10 mouse cellular contexts compared by ENCODE assay signal in genomic region chrX:152926991-152927390, GRCm38 (mm10).
DNase-seq lines count a peak whose midpoint lies in the region; ATAC-seq and TF ChIP-seq lines count a peak whose summit lies in the region.
"Had no signal": no experiment of that assay in that cellular context is flagged by ENCODE, and none has a peak within 500 bp of the region (broad histone marks: within the 10 kb centered on the region; RNA-seq: fewer than 3 reads in every experiment).

No protein-coding gene starts in this region.

- H3K36me3 ChIP-seq in lung, embryonic 14.5 days (ENCODE audit: insufficient read depth) = no peaks in the 10 kb centered on the region
- H3K36me3 ChIP-seq: G1E; liver, embryonic 13.5 days had no signal

- TF ChIP-seq POLR2A in cerebellum, adult 2 months (IDR thresholded peaks at IDR 0.05; ENCODE audit: borderline replicate concordance, insufficient read depth, low read length) = no peak
- TF ChIP-seq POLR2A in cortical plate, adult 2 months (IDR thresholded peaks at IDR 0.05; ENCODE audit: extremely low read depth, insufficient read depth, low read length) = no peak

- no peak for ATAC-seq in lung, embryonic 14.5 days (ENCODE audit: insufficient read depth)

- TF ChIP-seq CTCF in cerebellum, adult 2 months (IDR thresholded peaks at IDR 0.05; ENCODE audit: borderline replicate concordance, insufficient read depth, low read depth, low read length) = peak; percentile 69
- peak; percentile 67 for TF ChIP-seq CTCF in lung, embryonic 14.5 days (IDR thresholded peaks at IDR 0.05; ENCODE audit: low read depth)
- TF ChIP-seq CTCF in cortical plate, adult 2 months (IDR thresholded peaks at IDR 0.05; ENCODE audit: extremely low read depth, insufficient read depth, low read length) = peak; percentile 79

- H3K27ac ChIP-seq in cerebellum, adult 2 months (ENCODE audit: insufficient read depth, low read length) = no peak overlapping the region
- H3K27ac ChIP-seq in lung, embryonic 14.5 days (ENCODE audit: low read depth) = no peak overlapping the region
- H3K27ac ChIP-seq in cortical plate, adult 2 months (ENCODE audit: insufficient read depth, low read length) = no peak overlapping the region
- H3K27ac ChIP-seq: liver, embryonic 13.5 days had no signal

- H3K4me2 ChIP-seq in lung, embryonic 14.5 days = no peak overlapping the region
- H3K4me2 ChIP-seq: liver, embryonic 13.5 days had no signal

- WGBS in cerebellum, adult 2 months = 40% methylated on average over 3 of the region's 3 CpGs
- 49% methylated on average over 3 of the region's 3 CpGs for WGBS in lung, embryonic 14.5 days

- DNase-seq in cerebellum, adult 2 months = peak; percentile 1 to 12
- DNase-seq in cerebellum, adult 11-12 months = no peak
- peak; percentile 45 for DNase-seq in lung, embryonic 14.5 days
- DNase-seq in lung, adult 18-20 months = no peak
- peak; percentile 24 to 36 for DNase-seq in left cerebral cortex, adult 18-20 months (ENCODE audit: low spot score in 2 of 2)
- no peak for DNase-seq in spleen, postnatal 10 days (ENCODE audit: low spot score in 2 of 2)
- no peak for DNase-seq in thymus, postnatal 4 days
- DNase-seq: liver, embryonic 13.5 days had no signal

- H3K9ac ChIP-seq in lung, embryonic 14.5 days = no peak overlapping the region
- H3K9ac ChIP-seq: liver, embryonic 13.5 days had no signal

- no peaks in the 10 kb centered on the region for H3K4me1 ChIP-seq in cerebellum, adult 2 months (ENCODE audit: control insufficient read depth, insufficient read depth, low read length)
- H3K4me1 ChIP-seq in lung, embryonic 14.5 days (ENCODE audit: insufficient read depth) = no peaks in the 10 kb centered on the region
- no peaks in the 10 kb centered on the region for H3K4me1 ChIP-seq in cortical plate, adult 2 months (ENCODE audit: control insufficient read depth, insufficient read depth, low read length)
- H3K4me1 ChIP-seq: liver, embryonic 13.5 days had no signal

- H3K4me3 ChIP-seq in cerebellum, adult 2 months (replicated peaks; ENCODE audit: insufficient read depth, low read depth, low read length) = no peak overlapping the region
- H3K4me3 ChIP-seq in lung, embryonic 14.5 days (ENCODE audit: low read depth, low read length) = no peak overlapping the region
- no peak overlapping the region for H3K4me3 ChIP-seq in cortical plate, adult 2 months (ENCODE audit: insufficient read depth, low read length)
- H3K4me3 ChIP-seq: liver, embryonic 13.5 days had no signal

- no peaks in the 10 kb centered on the region for H3K9me3 ChIP-seq in lung, embryonic 14.5 days (ENCODE audit: low read depth, low read length)
- H3K9me3 ChIP-seq: G1E; liver, embryonic 13.5 days had no signal

- no peaks in the 10 kb centered on the region for H3K27me3 ChIP-seq in cerebellum, adult 2 months (ENCODE audit: control insufficient read depth, insufficient read depth, low read length)
- H3K27me3 ChIP-seq in lung, embryonic 14.5 days (ENCODE audit: insufficient read depth, low read length) = no peaks in the 10 kb centered on the region
- H3K27me3 ChIP-seq: liver, embryonic 13.5 days had no signal

Comparison
In these comparisons a context has a peak if more than half of its experiments do, and no peak if none do; other contexts are left out.
1. DNase-seq: peak in cerebellum, adult 2 months (2 of 2), lung, embryonic 14.5 days (single experiment) and left cerebral cortex, adult 18-20 months (2 of 2); none in cerebellum, adult 11-12 months (single experiment), lung, adult 18-20 months (0 of 2), spleen, postnatal 10 days (0 of 2) and thymus, postnatal 4 days (single experiment).
2. Peak in every context shown above with its lines, with median percentiles within 50 percentile points of each other: CTCF ChIP-seq.